Mouse (Mus musculus): ENCODE data around the gene Jmjd1c.

GRCm38 (mm10) chr10:67297175-67297855, 201.4 kb downstream of the Jmjd1c start:
- TF ChIP-seq CHD2 (IDR thresholded peaks at IDR 0.05; ENCODE audit: low read depth, low read length) (no peak), MAFK (IDR thresholded peaks at IDR 0.05; ENCODE audit: insufficient read depth, low read depth, low read length) (no peak), ZC3H11A (IDR thresholded peaks at IDR 0.05; ENCODE audit: borderline replicate concordance, low read depth, low read length) (no peak)
